ENCODE assay signal across 19 mouse cellular contexts in genomic region chr5:98953386-98953785, GRCm38 (mm10).
DNase-seq lines count a peak whose midpoint lies in the region; ATAC-seq and TF ChIP-seq lines count a peak whose summit lies in the region.
"Had no signal": no experiment of that assay in that cellular context is flagged by ENCODE, and none has a peak within 500 bp of the region (broad histone marks: within the 10 kb centered on the region; RNA-seq: fewer than 3 reads in every experiment).

No protein-coding gene starts in this region.

- no peak overlapping the region for H3K9ac ChIP-seq in lung, embryonic 14.5 days
- no peak overlapping the region for H3K9ac ChIP-seq in neural tube, embryonic 15.5 days (replicated peaks)
- H3K9ac ChIP-seq: embryonic facial prominence, embryonic 15.5 days; hindbrain, embryonic 15.5 days; liver, embryonic 14.5 days; midbrain, embryonic 12.5 days; stomach, embryonic 15.5 days had no signal

- H3K4me1 ChIP-seq in lung, embryonic 14.5 days (ENCODE audit: insufficient read depth): no peaks in the 10 kb centered on the region
- no peaks in the 10 kb centered on the region for H3K4me1 ChIP-seq in lung, adult 2 months (ENCODE audit: control insufficient read depth, insufficient read depth, low read length)
- no peaks in the 10 kb centered on the region for H3K4me1 ChIP-seq in neural tube, embryonic 15.5 days
- H3K4me1 ChIP-seq: embryonic facial prominence, embryonic 15.5 days; hindbrain, embryonic 15.5 days; stomach, embryonic 15.5 days had no signal

- ATAC-seq in lung, embryonic 14.5 days (ENCODE audit: insufficient read depth): no peak
- no peak for ATAC-seq in neural tube, embryonic 15.5 days (ENCODE audit: low FRiP score)

- no peak for TF ChIP-seq POLR2A in lung, adult 2 months (IDR thresholded peaks at IDR 0.05; ENCODE audit: borderline replicate concordance, extremely low read depth, low read depth, low read length)

- 39% methylated on average over 1 of the region's 1 CpGs for WGBS in lung, embryonic 14.5 days
- 29% methylated on average over 1 of the region's 1 CpGs for WGBS in lung, adult 2 months
- 61% methylated on average over 1 of the region's 1 CpGs for WGBS in neural tube, embryonic 15.5 days

- no peaks in the 10 kb centered on the region for H3K36me3 ChIP-seq in lung, embryonic 14.5 days (ENCODE audit: insufficient read depth)
- no peaks in the 10 kb centered on the region for H3K36me3 ChIP-seq in neural tube, embryonic 15.5 days
- H3K36me3 ChIP-seq: embryonic facial prominence, embryonic 15.5 days; forebrain, embryonic 10.5 days; hindbrain, embryonic 15.5 days; midbrain, embryonic 12.5 days; stomach, embryonic 15.5 days had no signal

- no peaks in the 10 kb centered on the region for H3K9me3 ChIP-seq in lung, embryonic 14.5 days (ENCODE audit: low read depth, low read length)
- H3K9me3 ChIP-seq in neural tube, embryonic 15.5 days (replicated peaks): no peaks in the 10 kb centered on the region
- H3K9me3 ChIP-seq: embryonic facial prominence, embryonic 15.5 days; forebrain, embryonic 10.5 days; hindbrain, embryonic 15.5 days; midbrain, embryonic 12.5 days; stomach, embryonic 15.5 days had no signal

- DNase-seq in adrenal gland, postnatal 10 days: peak; percentile 27
- DNase-seq in adrenal gland, adult 8-10 months: no peak
- peak; percentile 13 for DNase-seq in heart, postnatal 4 days
- no peak for DNase-seq in heart, postnatal 36 days
- peak; percentile 77 for DNase-seq in lung, embryonic 14.5 days
- DNase-seq in lung, adult 2 months: no peak
- DNase-seq in ES-CJ7 (ENCODE audit: low read depth, low spot score): peak; percentile 17
- DNase-seq: cerebellum, adult 2 months; gastrocnemius, postnatal 25 days; kidney, adult 9 months; lung, postnatal 4 days had no signal

- no peak overlapping the region for H3K27ac ChIP-seq in lung, embryonic 14.5 days (ENCODE audit: low read depth)
- H3K27ac ChIP-seq in neural tube, embryonic 15.5 days (replicated peaks): no peak overlapping the region
- H3K27ac ChIP-seq: embryonic facial prominence, embryonic 15.5 days; forebrain, embryonic 10.5 days; hindbrain, embryonic 15.5 days; liver, embryonic 14.5 days; midbrain, embryonic 12.5 days; stomach, embryonic 15.5 days had no signal

- no peak overlapping the region for H3K4me3 ChIP-seq in lung, embryonic 14.5 days (ENCODE audit: low read depth, low read length)
- H3K4me3 ChIP-seq in lung, adult 2 months (replicated peaks; ENCODE audit: extremely low read depth, low read depth, low read length): no peak overlapping the region
- H3K4me3 ChIP-seq in neural tube, embryonic 15.5 days (replicated peaks): no peak overlapping the region
- H3K4me3 ChIP-seq: embryonic facial prominence, embryonic 15.5 days; forebrain, embryonic 10.5 days; hindbrain, embryonic 15.5 days; midbrain, embryonic 12.5 days; stomach, embryonic 15.5 days had no signal

- no peak for TF ChIP-seq CTCF in lung, embryonic 14.5 days (IDR thresholded peaks at IDR 0.05; ENCODE audit: low read depth)
- TF ChIP-seq CTCF in lung, adult 2 months (IDR thresholded peaks at IDR 0.05; ENCODE audit: insufficient read depth, low read length): no peak

- intact Hi-C loops in heart, postnatal 36 days (cut with DNase I): no loop called here

- H3K27me3 ChIP-seq in lung, embryonic 14.5 days (ENCODE audit: insufficient read depth, low read length): no peaks in the 10 kb centered on the region
- no peaks in the 10 kb centered on the region for H3K27me3 ChIP-seq in neural tube, embryonic 15.5 days (replicated peaks)
- H3K27me3 ChIP-seq: CH12.LX; embryonic facial prominence, embryonic 15.5 days; hindbrain, embryonic 15.5 days; midbrain, embryonic 12.5 days; stomach, embryonic 15.5 days had no signal

- H3K4me2 ChIP-seq in lung, embryonic 14.5 days: no peak overlapping the region
- no peak overlapping the region for H3K4me2 ChIP-seq in neural tube, embryonic 15.5 days
- H3K4me2 ChIP-seq: embryonic facial prominence, embryonic 15.5 days; hindbrain, embryonic 15.5 days; midbrain, embryonic 12.5 days; stomach, embryonic 15.5 days had no signal

Comparison
In these comparisons a context has a peak if more than half of its experiments do, and no peak if none do; other contexts are left out.
1. DNase-seq: peak in adrenal gland, postnatal 10 days (single experiment), heart, postnatal 4 days (single experiment), lung, embryonic 14.5 days (single experiment) and ES-CJ7 (single experiment); none in adrenal gland, adult 8-10 months (single experiment), heart, postnatal 36 days (0 of 2) and lung, adult 2 months (single experiment).